Mouse (Mus musculus) C3H10T1/2 (cell line): ENCODE data around the gene Rab25. TPM values are rescaled to one million over a fixed set of nuclear protein-coding genes. Genes with fewer than 3 reads are reported as not detected.

Source experiments
- polyA plus RNA-seq, 2 experiments: library from polyadenylated mRNA; unstranded; fragments of >200 nt; fragmentation: generic; extraction: Trizol; gene quantifications; one replicate each; pipeline ENCODE4 v1.2.1; 2012; ENCODE audit warnings: missing spikeins in 2 of 2

Rab25 gene
- under 1 TPM in 1 of 2 experiments, not detected in 1; 0.12 TPM for polyA plus RNA-seq

DNA sequence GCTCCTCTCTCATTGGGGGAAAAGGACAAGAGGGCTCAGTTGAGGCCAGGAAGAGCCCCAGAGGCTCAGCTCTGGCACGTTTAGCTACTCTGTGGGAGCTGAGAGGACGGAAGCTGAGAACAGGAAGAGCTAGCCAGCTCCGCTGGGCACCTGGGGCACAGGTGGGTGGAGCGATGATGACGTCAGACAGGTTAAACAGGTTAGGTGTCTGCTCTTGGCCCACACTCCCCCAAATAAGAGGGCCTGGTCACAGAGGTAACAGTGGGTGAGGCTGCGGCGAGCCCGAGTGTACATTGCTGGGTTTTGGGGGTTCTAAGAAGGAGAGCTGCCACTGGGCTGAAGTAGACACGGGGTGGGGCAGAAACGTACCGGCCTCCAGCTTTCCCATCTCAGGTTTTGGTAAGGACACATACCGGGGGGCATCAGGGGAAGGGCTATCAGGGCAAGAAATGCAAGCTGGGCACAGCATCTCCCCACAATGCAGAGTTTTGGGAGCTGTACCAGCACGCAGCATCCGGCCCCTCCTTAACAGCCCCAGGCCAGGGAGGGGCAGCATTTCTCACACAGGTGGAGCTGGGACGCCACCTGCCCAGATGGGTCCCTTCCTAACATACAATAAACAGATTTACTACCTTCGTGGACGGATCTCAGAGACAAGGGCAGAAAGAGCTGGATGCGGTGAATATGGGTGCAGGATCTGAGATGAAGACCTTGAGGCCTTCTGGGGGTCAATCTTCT, at the start of gene Rab25:
Rab25 (minus strand) TSS at position 121 of the 738 bp plus-strand sequence.

GRCm38 (mm10) chr3:88575540-88575939, 27.4 kb upstream of the Rab25 start, which contains the start of gene Ssr2:
TSS of gene Ssr2 (plus strand) at chr3:88575876.

GRCm38 (mm10) chr3:88553525-88553879, 5.4 kb upstream of the Rab25 start, which contains the start of gene Ubqln4:
TSS of gene Ubqln4 (plus strand) at chr3:88553758.

GRCm38 (mm10) chr3:88552676-88553524, 4.8 kb upstream of the Rab25 start, which contains the start of gene Lamtor2:
TSS of gene Lamtor2 (minus strand) at chr3:88553074.

GRCm38 (mm10) chr3:88532299-88532674, 15.8 kb downstream of the Rab25 start, which contains the start of gene Mex3a:
TSS of gene Mex3a (plus strand) at chr3:88532395.

DNA sequence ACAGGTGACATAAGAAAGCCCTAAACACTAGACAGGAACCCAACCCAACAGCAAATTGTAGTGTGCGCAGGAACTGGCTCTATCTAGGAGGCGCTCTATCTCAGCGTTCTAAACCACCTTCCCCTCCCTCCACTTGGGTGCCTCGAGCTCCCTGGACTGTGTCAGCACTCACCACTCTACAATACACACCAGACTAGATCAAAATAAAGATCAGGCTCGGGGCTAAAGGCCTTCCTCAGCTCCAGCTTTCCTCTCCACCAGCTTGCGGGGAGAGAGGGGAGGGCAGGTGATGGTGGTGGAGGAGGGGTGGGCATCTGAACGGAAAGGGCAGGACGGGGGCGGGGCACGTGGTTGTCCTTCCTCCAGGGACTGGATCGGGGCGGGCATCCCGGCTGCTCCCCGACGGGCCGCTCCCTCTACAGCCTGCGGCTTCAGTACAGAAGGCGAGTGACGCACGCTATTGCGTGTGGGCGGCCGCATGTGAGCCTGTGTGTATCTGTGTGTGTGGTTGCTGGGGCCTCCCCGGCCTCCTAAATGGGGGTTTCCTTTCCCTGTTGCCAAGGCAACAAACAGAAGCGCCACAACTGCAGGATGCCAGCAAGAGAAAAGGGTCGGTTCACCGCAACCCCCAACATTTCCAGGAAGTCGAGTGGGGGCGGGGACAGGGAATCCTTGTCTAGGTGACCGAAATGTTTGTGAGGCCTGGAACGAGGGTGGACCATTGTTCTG, 38.2 kb downstream of the Rab25 start, which contains the start of gene Lmna:
Lmna (minus strand) TSS at position 265 of the 729 bp plus-strand sequence.

Other genes starting within 250 kb of the Rab25 start
- gene Glmp, start 223.3 kb downstream of the Rab25 start, polyA plus RNA-seq: 100 to 1,000 TPM; 246 to 254 TPM
- 1 to 10 TPM; 1.5 to 2.2 TPM for gene Tmem79, start 212.2 kb downstream of the Rab25 start, polyA plus RNA-seq
- gene Smg5, start 212.0 kb downstream of the Rab25 start, polyA plus RNA-seq: 10 to 100 TPM; 27.4 to 29.6 TPM
- gene Paqr6, start 183.7 kb downstream of the Rab25 start, polyA plus RNA-seq: not detected
- under 1 TPM; 0.14 to 0.27 TPM for gene Bglap3, start 175.6 kb downstream of the Rab25 start, polyA plus RNA-seq
- under 1 TPM; 0.18 to 0.38 TPM for gene Bglap2, start 169.6 kb downstream of the Rab25 start, polyA plus RNA-seq
- gene Bglap, start 163.8 kb downstream of the Rab25 start, polyA plus RNA-seq: under 1 TPM; 0.22 to 0.27 TPM
- gene Pmf1, start 138.0 kb downstream of the Rab25 start, polyA plus RNA-seq: 100 to 1,000 TPM; 110 to 188 TPM
- 10 to 100 TPM in 1 of 2 experiments, 1 to 10 TPM in 1; 7.9 to 21.7 TPM for gene Slc25a44, start 123.2 kb downstream of the Rab25 start, polyA plus RNA-seq
- 1 to 10 TPM in 1 of 2 experiments, under 1 TPM in 1; 0.44 to 2.2 TPM for gene Sema4a, start 87.1 kb downstream of the Rab25 start, polyA plus RNA-seq
- 1,000 to 10,000 TPM in 1 of 2 experiments, 100 to 1,000 TPM in 1; 785 to 1,633 TPM for gene Lmna, start 38.3 kb downstream of the Rab25 start, polyA plus RNA-seq
- 10 to 100 TPM in 1 of 2 experiments, 1 to 10 TPM in 1; 1.7 to 18.5 TPM for gene Mex3a, start 15.9 kb downstream of the Rab25 start, polyA plus RNA-seq
- gene Lamtor2, start 4.8 kb upstream of the Rab25 start, polyA plus RNA-seq: 100 to 1,000 TPM in 1 of 2 experiments, 10 to 100 TPM in 1; 61.0 to 244 TPM
- gene Ubqln4, start 5.5 kb upstream of the Rab25 start, polyA plus RNA-seq: 10 to 100 TPM; 21.9 to 24.2 TPM
- gene Ssr2, start 27.6 kb upstream of the Rab25 start, polyA plus RNA-seq: 100 to 1,000 TPM; 288 to 443 TPM
- gene Arhgef2, start 57.7 kb upstream of the Rab25 start, polyA plus RNA-seq: 10 to 100 TPM; 17.2 to 54.4 TPM
- gene Rxfp4, start 104.8 kb upstream of the Rab25 start, polyA plus RNA-seq: under 1 TPM in 1 of 2 experiments, not detected in 1; 0.05 TPM
- gene Khdc4, start 137.5 kb upstream of the Rab25 start, polyA plus RNA-seq: 10 to 100 TPM in 1 of 2 experiments, 1 to 10 TPM in 1; 1.5 to 16.2 TPM
- gene Rit1, start 168.5 kb upstream of the Rab25 start, polyA plus RNA-seq: 10 to 100 TPM; 28.8 to 63.7 TPM
- gene Syt11, start 226.9 kb upstream of the Rab25 start, polyA plus RNA-seq: 1 to 10 TPM in 1 of 2 experiments, under 1 TPM in 1; 0.20 to 5.2 TPM